Comparison of ENCODE assay signal across 8 mouse cellular contexts in genomic region chr12:80112852-80113551, GRCm38 (mm10). TPM values are rescaled to one million over a fixed set of nuclear protein-coding genes. Genes with fewer than 3 reads are reported as not detected.
DNase-seq lines count a peak whose midpoint lies in the region; ATAC-seq and TF ChIP-seq lines count a peak whose summit lies in the region.

TSS of gene Zfp36l1 (minus strand) at chr12:80113013.

- peaks cover 3% of the 10 kb centered on the region for H3K79me2 ChIP-seq in heart, adult 2 months (replicated peaks; ENCODE audit: control insufficient read depth, insufficient read depth, low read length)

- H3K9me3 ChIP-seq in embryonic facial prominence, embryonic 13.5 days, result no peaks in the 10 kb centered on the region

- TF ChIP-seq CTCF in heart, adult 2 months (IDR thresholded peaks at IDR 0.05), result no peak
- no peak for TF ChIP-seq CTCF in kidney, adult 2 months (conservative IDR thresholded peaks at IDR 0.05; ENCODE audit: insufficient read depth, insufficient read length, low read depth, low read length)

- peaks cover 24% of the 10 kb centered on the region for H3K4me1 ChIP-seq in embryonic facial prominence, embryonic 13.5 days
- H3K4me1 ChIP-seq in heart, adult 2 months (ENCODE audit: control insufficient read depth, insufficient read depth, low read length), result peaks cover 4% of the 10 kb centered on the region
- peaks cover 4% of the 10 kb centered on the region; the same call in 1 of the 2 replicates for H3K4me1 ChIP-seq in kidney, adult 2 months (ENCODE audit: control insufficient read depth, insufficient read depth, low read length)

- peaks cover 14% of the 10 kb centered on the region for H3K36me3 ChIP-seq in embryonic facial prominence, embryonic 13.5 days
- peaks cover 10% of the 10 kb centered on the region for H3K36me3 ChIP-seq in heart, adult 2 months (ENCODE audit: control insufficient read depth, insufficient read depth, low read length)
- H3K36me3 ChIP-seq in kidney, adult 2 months (ENCODE audit: control insufficient read depth, insufficient read depth, low read length), result peaks cover 14% of the 10 kb centered on the region
- H3K36me3 ChIP-seq in splenic B cell, adult 2 months (ENCODE audit: control insufficient read depth, insufficient read depth, low read length, poor library complexity, severe bottlenecking), result peaks cover 17% of the 10 kb centered on the region

- under 1% methylated on average over 38 of the region's 42 CpGs for WGBS in embryonic facial prominence, embryonic 13.5 days
- WGBS in heart, adult 2 months, result under 1% methylated on average over 39 of the region's 42 CpGs
- under 1% methylated on average over 39 of the region's 42 CpGs for WGBS in kidney, adult 2 months

- DNase-seq in frontal cortex, adult 2 months (ENCODE audit: extremely low spot score in 1 of 2, low spot score in 1 of 2), result peak in 1 of 2 experiments; percentile 73
- DNase-seq in heart, adult 2 months, result peak; percentile 95 to 97
- DNase-seq in kidney, adult 2 months, result peak; percentile 98
- DNase-seq in liver, result peak; percentile 88
- peak; percentile 97 for DNase-seq in splenic B cell, adult 2 months (ENCODE audit: low read depth, low spot score)

- no peaks in the 10 kb centered on the region for H3K27me3 ChIP-seq in embryonic facial prominence, embryonic 13.5 days
- H3K27me3 ChIP-seq in heart, adult 2 months (ENCODE audit: control insufficient read depth, insufficient read depth, low read length), result no peaks in the 10 kb centered on the region
- H3K27me3 ChIP-seq in kidney, adult 2 months (replicated peaks; ENCODE audit: control insufficient read depth, insufficient read depth, low read length), result no peaks in the 10 kb centered on the region
- no peaks in the 10 kb centered on the region for H3K27me3 ChIP-seq in splenic B cell, adult 2 months (ENCODE audit: control insufficient read depth, insufficient read depth, low read length, poor library complexity, severe bottlenecking)

- peak within 1 kb of the TSS; percentile 90 for H3K4me2 ChIP-seq in embryonic facial prominence, embryonic 13.5 days

- peak within 1 kb of the TSS; percentile 90 for H3K4me3 ChIP-seq in embryonic facial prominence, embryonic 13.5 days
- H3K4me3 ChIP-seq in heart, adult 2 months, result peak within 1 kb of the TSS; percentile 90
- H3K4me3 ChIP-seq in kidney, adult 2 months (ENCODE audit: insufficient read depth, low read depth, low read length), result peak within 1 kb of the TSS; percentile 98

- peak; percentile 100 for TF ChIP-seq POLR2A in heart, adult 2 months (IDR thresholded peaks at IDR 0.05; ENCODE audit: insufficient read depth, low read depth, low read length)
- TF ChIP-seq POLR2A in kidney, adult 2 months (IDR thresholded peaks at IDR 0.05; ENCODE audit: low read depth, low read length), result peak; percentile 99

- peak; percentile 80 for TF ChIP-seq EP300 in heart, adult 2 months (IDR thresholded peaks at IDR 0.05; ENCODE audit: insufficient read depth, low read depth, low read length)

- intact Hi-C loops in heart, adult 2 months (cut with DNase I), result loop anchor here (1.0 to 5.0 kb wide), 4 partner anchors 19 to 321 kb away; no protein-coding TSS in a partner anchor

- no peak for ATAC-seq in frontal cortex, adult (ENCODE audit: low TSS enrichment)
- ATAC-seq in embryonic facial prominence, embryonic 13.5 days (ENCODE audit: insufficient number of reproducible peaks, insufficient read depth, low FRiP score, low TSS enrichment, low read depth), result peak; percentile 68
- peak; percentile 51 for ATAC-seq in monocyte, adult 5-6 weeks (replicated peaks; ENCODE audit: insufficient number of reproducible peaks, low FRiP score, low TSS enrichment, poor library complexity, severe bottlenecking)

- peak within 1 kb of the TSS; percentile 100 for H3K9ac ChIP-seq in embryonic facial prominence, embryonic 13.5 days
- H3K9ac ChIP-seq in heart, adult 2 months (ENCODE audit: low read depth, low read length), result peak within 1 kb of the TSS; percentile 96

- H3K27ac ChIP-seq in embryonic facial prominence, embryonic 13.5 days, result peak within 1 kb of the TSS; percentile 99
- peak within 1 kb of the TSS; percentile 100 for H3K27ac ChIP-seq in heart, adult 2 months
- peak within 1 kb of the TSS; percentile 99 for H3K27ac ChIP-seq in kidney, adult 2 months (ENCODE audit: insufficient read depth, low read depth, low read length)

RNA-seq across cellular contexts. Expression of gene Zfp36l1, which starts in this region (rescaled TPM):
- polyA plus RNA-seq in frontal cortex, adult 2 months (2012; rRNA removed), result 22.0 and 24.3 TPM in 2 replicates
- 149 and 151 TPM in 2 replicates for polyA plus RNA-seq in embryonic facial prominence, embryonic 13.5 days (2015; fragmentation: Nextera tagmentation; extraction: Ambion mirVana)
- 10 to 100 TPM; 74.4 to 79.4 TPM for total RNA-seq in heart, adult 2 months (2021)
- 43.3 and 65.0 TPM in 2 replicates for polyA plus RNA-seq in heart, adult 2 months (2012; rRNA removed)
- polyA plus RNA-seq in kidney, adult 2 months (2012; rRNA removed), result 109 and 111 TPM in 2 replicates
- total RNA-seq in monocyte, adult 5-6 weeks (2017), result 42.9 to 74.7 TPM (median 44.7 TPM) in 3 replicates
